Mouse (Mus musculus) liver, adult 2 months (tissue): Measurements from ENCODE around the gene Ccl17.

Source experiments
- CTCF ChIP-seq: fragments of 200-500 bp; IDR thresholded peaks from 2 replicates; pipeline ENCODE4 v1.5.1; 2011; ENCODE audit warnings: low read depth, low read length, control low read depth
- POLR2A ChIP-seq: fragments of 200-500 bp; IDR thresholded peaks from 2 replicates; pipeline ENCODE4 v1.6.1; 2011; ENCODE audit warnings: low read length, control low read depth; ENCODE audit not compliant: insufficient read depth; ENCODE audit errors: extremely low read depth

DNA sequence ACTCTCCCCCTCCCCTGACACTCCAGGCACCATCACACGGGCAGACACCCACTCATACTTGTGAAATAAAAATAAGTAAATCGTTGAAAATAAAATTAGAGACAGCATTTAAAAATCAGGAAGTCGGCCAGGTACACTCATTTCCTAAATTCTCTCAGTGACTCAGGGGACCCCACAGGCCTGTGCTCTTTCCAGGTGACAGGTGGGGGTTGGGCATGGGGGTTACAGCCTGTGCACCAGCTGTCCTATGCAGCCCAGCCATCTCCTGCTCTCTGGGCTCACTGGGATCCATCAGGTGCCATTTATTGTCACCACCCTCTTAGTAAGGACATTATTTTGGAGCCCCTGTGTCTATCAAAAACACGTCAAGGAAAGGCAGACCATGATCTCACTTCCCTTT lies 26.4 kb upstream of the Ccl17 start:
- TF ChIP-seq CTCF = no peak
- TF ChIP-seq POLR2A = no peak
